Mouse (Mus musculus): ENCODE measurements around the gene Igfbpl1.

DNA sequence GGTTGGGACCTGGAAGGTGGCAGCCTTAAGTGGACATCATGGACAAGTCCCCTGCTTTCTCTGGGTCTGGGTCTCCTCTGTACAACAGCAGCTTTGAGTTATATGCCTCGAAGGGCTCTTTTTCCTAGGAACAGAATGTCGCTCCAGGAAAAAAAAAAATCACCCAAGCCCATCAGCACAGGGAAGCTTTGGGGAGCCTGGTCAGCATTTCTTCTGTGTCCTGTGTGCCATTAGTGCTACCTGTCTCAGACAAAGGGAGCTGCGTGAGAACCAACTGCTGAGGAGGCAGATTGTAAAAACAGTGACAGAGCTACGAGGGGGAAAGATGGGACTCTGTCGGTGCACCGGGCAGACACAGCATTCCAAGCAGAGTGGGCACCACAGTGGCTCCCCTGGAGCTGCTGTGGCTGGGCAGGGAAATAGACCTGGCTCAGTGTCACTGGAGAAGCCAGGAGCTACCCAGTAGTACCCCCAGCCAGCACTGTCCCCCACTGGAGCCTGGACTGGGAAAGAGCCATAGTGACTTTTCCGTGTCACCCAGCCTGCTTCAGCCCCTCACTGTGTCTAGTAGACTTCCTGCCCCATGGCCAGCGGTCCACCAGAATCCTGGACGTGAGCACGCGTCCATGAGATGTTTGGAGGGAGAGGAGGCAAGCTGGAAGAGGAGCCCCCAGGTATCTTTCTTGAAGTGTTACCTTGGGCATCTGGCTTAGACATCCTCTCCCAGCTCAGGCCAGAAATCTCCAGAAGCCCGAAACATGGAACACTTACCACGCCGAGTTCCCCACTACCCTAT is 1.8 kb downstream of the Igfbpl1 start:
- TF ChIP-seq CTCF (IDR thresholded peaks at IDR 0.05), result no peak
- TF ChIP-seq EP300 (IDR thresholded peaks at IDR 0.05; ENCODE audit: insufficient read depth, low read depth, low read length), result no peak
- no peak for TF ChIP-seq POLR2A (IDR thresholded peaks at IDR 0.05; ENCODE audit: insufficient read depth, low read depth, low read length)
